Mouse (Mus musculus) forebrain, embryonic 15.5 days (tissue): Measurements from ENCODE around the gene Slc6a20a. TPM values are rescaled to one million over a fixed set of nuclear protein-coding genes. Genes with fewer than 3 reads are reported as not detected.

Experiments used
- polyA plus RNA-seq: library from polyadenylated mRNA; unstranded; fragments of >200 nt; fragmentation: Nextera tagmentation; extraction: Ambion mirVana; gene quantifications from 2 replicates; pipeline ENCODE4 v1.2.1, GENCODE M21; 2015

Gene Slc6a20a
- polyA plus RNA-seq, 1 experiment from 2014 or later = 2.8 TPM

Other genes starting within 250 kb of the Slc6a20a start
- 18.0 and 19.8 TPM in 2 replicates for gene Limd1, start 200.2 kb downstream of the Slc6a20a start, polyA plus RNA-seq
- gene Sacm1l, start 149.1 kb downstream of the Slc6a20a start, polyA plus RNA-seq = 48.5 and 51.8 TPM in 2 replicates
- gene Slc6a20b, start 46.3 kb downstream of the Slc6a20a start, polyA plus RNA-seq = 0.23 and 0.24 TPM in 2 replicates
- gene Ccr9, start 446 bp downstream of the Slc6a20a start, polyA plus RNA-seq = 0.05 and 0.27 TPM in 2 replicates
- 50.8 and 56.0 TPM in 2 replicates for gene Lztfl1, start 38.8 kb upstream of the Slc6a20a start, polyA plus RNA-seq
- gene Cxcr6, start 127.6 kb upstream of the Slc6a20a start, polyA plus RNA-seq = 0.15 and 0.18 TPM in 2 replicates
- gene Fyco1, start 173.0 kb upstream of the Slc6a20a start, polyA plus RNA-seq = 16.5 and 16.8 TPM in 2 replicates
- gene Xcr1, start 183.1 kb upstream of the Slc6a20a start, polyA plus RNA-seq = 0.06 TPM in 2 replicates